Comparison of ENCODE assay signal across 26 mouse cellular contexts in genomic region chr8:86862155-86862816, GRCm38 (mm10). TPM values are rescaled to one million over a fixed set of nuclear protein-coding genes. Genes with fewer than 3 reads are reported as not detected.
DNase-seq lines count a peak whose midpoint lies in the region; ATAC-seq and TF ChIP-seq lines count a peak whose summit lies in the region.
"Had no signal": no experiment of that assay in that cellular context is flagged by ENCODE, and none has a peak within 500 bp of the region (broad histone marks: within the 10 kb centered on the region; RNA-seq: fewer than 3 reads in every experiment).

No protein-coding gene starts in this region.

- H3K27ac ChIP-seq in heart, embryonic 12.5 days (ENCODE audit: poor library complexity, severe bottlenecking) = peak overlapping the region; percentile 34
- H3K27ac ChIP-seq in lung, postnatal 0 days (ENCODE audit: low read length) = peak overlapping the region; percentile 14; the same call in 1 of the 2 replicates
- peak overlapping the region; percentile 38 for H3K27ac ChIP-seq in bone marrow macrophage, adult 2 months (ENCODE audit: insufficient read depth, low read depth, low read length)
- H3K27ac ChIP-seq in forebrain, postnatal 0 days (ENCODE audit: low read depth, low read length) = no peak overlapping the region
- H3K27ac ChIP-seq: embryonic facial prominence, embryonic 12.5 days; hindbrain, embryonic 15.5 days; limb, embryonic 10.5 days; liver, embryonic 15.5 days; lung, embryonic 15.5 days; macrophage; midbrain, embryonic 12.5 days; stomach, embryonic 15.5 days had no signal

- no peak overlapping the region for H3K4me2 ChIP-seq in heart, embryonic 12.5 days
- no peak overlapping the region for H3K4me2 ChIP-seq in lung, postnatal 0 days (replicated peaks; ENCODE audit: low read depth, low read length)
- no peak overlapping the region for H3K4me2 ChIP-seq in forebrain, postnatal 0 days (ENCODE audit: low read depth)
- H3K4me2 ChIP-seq: embryonic facial prominence, embryonic 12.5 days; hindbrain, embryonic 15.5 days; liver, embryonic 15.5 days; lung, embryonic 15.5 days; midbrain, embryonic 12.5 days; stomach, embryonic 15.5 days had no signal

- no peak for DNase-seq in heart, adult 11 months
- DNase-seq in lung, postnatal 0 days (ENCODE audit: low spot score) = no peak
- DNase-seq in lung, postnatal 25 days (ENCODE audit: low spot score) = no peak
- DNase-seq in forebrain, postnatal 0 days = no peak
- no peak for DNase-seq in cerebellum, adult 9-10 months
- DNase-seq: adrenal gland, postnatal 14 days; B cell, adult 2 months; cerebellum, postnatal 10 days; kidney, adult 8-10 months; kidney, postnatal 10 days; liver; right cerebral cortex, postnatal 14 days; spleen, adult 18-20 months; thymus, adult 18-20 months; thymus, postnatal 4 days had no signal

- H3K4me3 ChIP-seq in heart, embryonic 12.5 days = no peak overlapping the region
- no peak overlapping the region for H3K4me3 ChIP-seq in lung, postnatal 0 days (ENCODE audit: low read depth, low read length)
- H3K4me3 ChIP-seq in bone marrow macrophage, adult 2 months (ENCODE audit: insufficient read depth, low read length) = no peak overlapping the region
- no peak overlapping the region for H3K4me3 ChIP-seq in forebrain, postnatal 0 days (ENCODE audit: low read depth, low read length)
- H3K4me3 ChIP-seq: embryonic facial prominence, embryonic 12.5 days; hindbrain, embryonic 15.5 days; limb, embryonic 10.5 days; liver, embryonic 15.5 days; lung, embryonic 15.5 days; midbrain, embryonic 12.5 days; stomach, embryonic 15.5 days had no signal

- no peaks in the 10 kb centered on the region for H3K27me3 ChIP-seq in heart, embryonic 12.5 days (replicated peaks)
- H3K27me3 ChIP-seq in lung, postnatal 0 days (replicated peaks; ENCODE audit: insufficient read depth, low read length) = no peaks in the 10 kb centered on the region
- H3K27me3 ChIP-seq in forebrain, postnatal 0 days (ENCODE audit: insufficient read depth, low read length) = no peaks in the 10 kb centered on the region
- H3K27me3 ChIP-seq: embryonic facial prominence, embryonic 12.5 days; hindbrain, embryonic 15.5 days; liver, embryonic 15.5 days; lung, embryonic 15.5 days; midbrain, embryonic 12.5 days; stomach, embryonic 15.5 days had no signal

- WGBS in heart, embryonic 12.5 days = 76% methylated on average over 3 of the region's 3 CpGs
- WGBS in lung, postnatal 0 days = 87% methylated on average over 3 of the region's 3 CpGs
- WGBS in forebrain, postnatal 0 days = 88% methylated on average over 3 of the region's 3 CpGs

- TF ChIP-seq EP300 in lung, postnatal 0 days (IDR thresholded peaks at IDR 0.05) = no peak

- no peaks in the 10 kb centered on the region for H3K9me3 ChIP-seq in heart, embryonic 12.5 days (replicated peaks)
- H3K9me3 ChIP-seq in lung, postnatal 0 days (ENCODE audit: low read length) = no peaks in the 10 kb centered on the region
- no peaks in the 10 kb centered on the region for H3K9me3 ChIP-seq in forebrain, postnatal 0 days (ENCODE audit: low read length)
- H3K9me3 ChIP-seq: embryonic facial prominence, embryonic 12.5 days; hindbrain, embryonic 15.5 days; limb, embryonic 10.5 days; liver, embryonic 15.5 days; lung, embryonic 15.5 days; midbrain, embryonic 12.5 days; stomach, embryonic 15.5 days had no signal

- peaks cover 41% of the 10 kb centered on the region for H3K4me1 ChIP-seq in heart, embryonic 12.5 days (replicated peaks)
- no peaks in the 10 kb centered on the region for H3K4me1 ChIP-seq in lung, postnatal 0 days (ENCODE audit: insufficient read depth, low read depth, low read length)
- peaks cover 50% of the 10 kb centered on the region for H3K4me1 ChIP-seq in bone marrow macrophage, adult 2 months (ENCODE audit: control insufficient read depth, insufficient read depth, low read length)
- H3K4me1 ChIP-seq in forebrain, postnatal 0 days (ENCODE audit: insufficient read depth) = 0 out of 2 replicates have a peak, but pooled peaks cover 3% of the 10 kb centered on the region
- H3K4me1 ChIP-seq: hindbrain, embryonic 15.5 days; limb, embryonic 10.5 days; midbrain, embryonic 12.5 days; stomach, embryonic 15.5 days had no signal

- no peak overlapping the region for H3K9ac ChIP-seq in heart, embryonic 12.5 days
- no peak overlapping the region for H3K9ac ChIP-seq in lung, postnatal 0 days (replicated peaks; ENCODE audit: low read depth)
- no peak overlapping the region for H3K9ac ChIP-seq in forebrain, postnatal 0 days
- H3K9ac ChIP-seq: embryonic facial prominence, embryonic 12.5 days; hindbrain, embryonic 15.5 days; liver, embryonic 15.5 days; lung, embryonic 15.5 days; midbrain, embryonic 12.5 days; stomach, embryonic 15.5 days had no signal

- H3K36me3 ChIP-seq in heart, embryonic 12.5 days = peaks cover 23% of the 10 kb centered on the region
- 0 out of 2 replicates have a peak, but pooled peaks cover 7% of the 10 kb centered on the region for H3K36me3 ChIP-seq in lung, postnatal 0 days (ENCODE audit: insufficient read depth, low read length)
- peaks cover 23% of the 10 kb centered on the region for H3K36me3 ChIP-seq in forebrain, postnatal 0 days (ENCODE audit: insufficient read depth)

- no peak for TF ChIP-seq POLR2A in bone marrow macrophage, adult 2 months (IDR thresholded peaks at IDR 0.05; ENCODE audit: borderline replicate concordance, low read depth, low read length)

- no peak for TF ChIP-seq CTCF in lung, postnatal 0 days (IDR thresholded peaks at IDR 0.05)
- TF ChIP-seq CTCF in bone marrow macrophage, adult 2 months (IDR thresholded peaks at IDR 0.05; ENCODE audit: low read depth, low read length) = no peak
- no peak for TF ChIP-seq CTCF in forebrain, postnatal 0 days (IDR thresholded peaks at IDR 0.05; ENCODE audit: low read depth)

- ATAC-seq in heart, embryonic 12.5 days (ENCODE audit: insufficient number of reproducible peaks, low FRiP score) = no peak
- no peak for ATAC-seq in lung, postnatal 0 days
- ATAC-seq in neutrophil, adult 5-6 weeks (ENCODE audit: extremely low read depth, insufficient number of reproducible peaks, low FRiP score, poor library complexity, severe bottlenecking) = peak; percentile 21; the same call in 1 of the 2 replicates
- no peak for ATAC-seq in forebrain, postnatal 0 days

RNA-seq across cellular contexts. Expression of gene N4bp1, which starts 22.8 kb away (rescaled TPM):
- 8.5 and 9.7 TPM in 2 replicates for polyA plus RNA-seq in heart, embryonic 12.5 days (2016; fragmentation: Nextera tagmentation; extraction: Ambion mirVana)
- polyA plus RNA-seq in lung, postnatal 0 days (2015; fragmentation: Nextera tagmentation; extraction: Ambion mirVana) = 5.4 and 6.4 TPM in 2 replicates
- polyA plus RNA-seq in bone marrow macrophage, adult 2 months (2012; ENCODE audit: insufficient read depth, insufficient read length, missing spikeins) = 29.4 and 31.1 TPM in 2 replicates
- 81.9 and 82.2 TPM in 2 replicates for total RNA-seq in neutrophil, adult 5-6 weeks (2017)
- total RNA-seq in forebrain, postnatal 0 days (2014; rRNA removed) = 14.8 and 19.4 TPM in 2 replicates
- 3.0 and 4.5 TPM in 2 replicates for polyA plus RNA-seq in forebrain, postnatal 0 days (2015; fragmentation: Nextera tagmentation; extraction: Ambion mirVana)
